Mouse (Mus musculus): ENCODE results near the gene Il1f8.

DNA sequence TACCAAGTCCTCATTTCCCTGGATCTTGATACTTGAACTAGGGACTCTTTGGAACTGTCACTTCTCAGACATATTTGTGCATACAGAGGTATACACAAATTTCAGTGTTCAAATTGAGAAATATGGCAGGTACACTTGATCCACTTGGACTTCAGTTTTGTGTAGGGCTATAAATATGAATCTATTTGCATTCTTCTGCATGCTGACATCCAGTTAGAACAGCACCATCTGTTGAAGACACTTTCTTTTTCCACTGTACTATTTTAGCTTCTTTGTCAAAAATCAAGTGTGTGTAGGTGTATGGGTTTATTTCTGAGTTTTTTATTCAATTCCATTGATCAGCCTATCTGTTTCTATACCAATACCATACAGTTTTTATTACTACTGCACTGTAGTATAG lies 43.9 kb upstream of the Il1f8 start:
- TF ChIP-seq CTCF (IDR thresholded peaks at IDR 0.05; ENCODE audit: insufficient read depth, low read depth, low read length) = no peak
- no peak for TF ChIP-seq POLR2A (IDR thresholded peaks at IDR 0.05; ENCODE audit: insufficient read depth, low read depth, low read length)
